Mouse (Mus musculus) gastrocnemius, adult 2 months (tissue): ENCODE measurements at regions not wholly inside any gene's neighbourhood (a gene's known extent, or its start where the extent isn't known, plus 50 kb on each side); places are given as distances from the start of the nearest gene placed in this dataset.

Source experiments
- DNase-seq: peaks from one replicate; pipeline ENCODE4 v3.0.0; 2022
- H3K27ac ChIP-seq: fragments of 200-600 bp; 2 replicates; pipeline ENCODE4 v1.8.1; 2022; ENCODE audit warnings: mild to moderate bottlenecking
- H3K4me3 ChIP-seq: fragments of 200-600 bp; 2 replicates; pipeline ENCODE4 v1.8.1; 2022; ENCODE audit warnings: mild to moderate bottlenecking, moderate library complexity
- CTCF ChIP-seq: fragments of 200-600 bp; IDR thresholded peaks from 2 replicates; pipeline ENCODE4 v1.8.1; 2022; ENCODE audit warnings: antibody characterized with exemption, mild to moderate bottlenecking, moderate library complexity
- intact Hi-C: fragments of 180-260 bp; cut with DNase I; formaldehyde crosslinking; loops from one replicate; pipeline ENCODE4 v1.15.1; 2025

DNA sequence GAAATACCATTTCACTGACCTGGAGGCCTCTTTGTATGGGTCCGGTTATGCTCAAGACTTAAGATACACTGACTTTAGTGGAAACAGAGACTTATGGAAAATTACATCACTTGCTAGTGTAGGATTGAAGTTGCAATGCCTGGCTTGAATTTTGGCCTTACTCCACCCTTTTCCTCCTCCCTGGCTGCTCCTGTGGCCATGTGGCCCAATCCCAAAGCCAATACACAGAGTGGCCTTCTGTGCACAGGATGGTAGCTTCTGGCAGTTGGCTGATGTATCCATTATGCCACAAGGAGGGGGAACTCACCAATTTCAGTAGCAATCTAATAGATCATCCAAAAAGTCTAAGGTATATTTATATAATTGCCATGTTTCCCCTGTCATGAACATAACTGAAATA is 292.4 kb downstream of the Osr1 start:
- Histone ChIP-seq H3K27ac (no peak overlapping the region), H3K4me3 (no peak overlapping the region)
- no peak for DNase-seq
- intact Hi-C loops: no loop called here
- no peak for TF ChIP-seq CTCF

DNA sequence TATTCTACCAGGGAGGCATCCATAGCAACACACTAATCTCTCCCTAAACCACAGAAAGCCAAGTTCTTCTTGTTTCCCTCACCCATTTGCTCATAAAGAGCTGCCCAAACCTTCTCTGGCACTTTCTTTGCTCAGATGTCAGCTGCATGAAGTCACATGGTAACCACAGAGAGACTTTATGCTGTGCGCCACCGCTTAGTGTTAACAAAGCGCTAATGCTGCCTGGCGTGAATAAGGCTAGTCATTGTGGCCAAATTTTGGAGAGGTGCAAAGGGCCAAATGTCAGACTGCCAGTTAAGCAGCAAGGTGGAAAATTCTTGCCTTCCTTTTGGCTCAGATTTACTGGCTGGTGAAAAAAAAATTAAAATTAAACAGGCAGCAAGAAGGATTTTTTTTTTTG is 302.3 kb downstream of the Osr1 start:
- no peak overlapping the region for H3K27ac ChIP-seq
- intact Hi-C loops: no loop called here
- TF ChIP-seq CTCF: no peak
- H3K4me3 ChIP-seq: no peak overlapping the region
- no peak for DNase-seq

- no peak for TF ChIP-seq CTCF
- H3K27ac ChIP-seq: no peak overlapping the region
- intact Hi-C loops: no loop called here
- no peak for DNase-seq
- no peak overlapping the region for H3K4me3 ChIP-seq
Measured at GRCm38 (mm10) chr12:9873214-9873613, 303.3 kb downstream of the Osr1 start.

DNA sequence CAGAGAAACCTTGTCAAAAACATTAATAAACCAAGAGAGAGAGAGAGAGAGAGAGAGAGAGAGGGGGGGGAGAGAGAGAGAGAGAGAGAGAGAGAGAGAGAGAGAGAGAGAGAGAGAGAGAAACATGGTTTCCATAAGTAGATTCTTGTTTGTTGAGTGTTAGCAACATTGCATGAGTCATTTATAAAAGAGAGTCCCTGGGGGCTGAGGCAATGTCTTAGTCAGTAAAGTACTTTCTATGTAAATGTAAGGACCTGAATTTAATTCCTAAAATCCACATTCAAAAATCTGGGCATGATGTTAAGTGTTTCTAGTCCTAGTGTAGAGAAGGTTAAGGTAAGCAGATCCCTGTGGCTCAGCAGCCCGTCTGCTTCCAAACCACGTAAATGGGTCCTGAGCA is 304.9 kb downstream of the Osr1 start:
- Histone ChIP-seq H3K27ac (no peak overlapping the region), H3K4me3 (no peak overlapping the region)
- no peak for TF ChIP-seq CTCF
- DNase-seq: no peak
- intact Hi-C loops: no loop called here

- TF ChIP-seq CTCF: no peak
- DNase-seq: no peak
- Histone ChIP-seq H3K27ac (no peak overlapping the region), H3K4me3 (no peak overlapping the region)
- intact Hi-C loops: no loop called here
Measured at GRCm38 (mm10) chr12:9881953-9882623, 312.2 kb downstream of the Osr1 start.

DNA sequence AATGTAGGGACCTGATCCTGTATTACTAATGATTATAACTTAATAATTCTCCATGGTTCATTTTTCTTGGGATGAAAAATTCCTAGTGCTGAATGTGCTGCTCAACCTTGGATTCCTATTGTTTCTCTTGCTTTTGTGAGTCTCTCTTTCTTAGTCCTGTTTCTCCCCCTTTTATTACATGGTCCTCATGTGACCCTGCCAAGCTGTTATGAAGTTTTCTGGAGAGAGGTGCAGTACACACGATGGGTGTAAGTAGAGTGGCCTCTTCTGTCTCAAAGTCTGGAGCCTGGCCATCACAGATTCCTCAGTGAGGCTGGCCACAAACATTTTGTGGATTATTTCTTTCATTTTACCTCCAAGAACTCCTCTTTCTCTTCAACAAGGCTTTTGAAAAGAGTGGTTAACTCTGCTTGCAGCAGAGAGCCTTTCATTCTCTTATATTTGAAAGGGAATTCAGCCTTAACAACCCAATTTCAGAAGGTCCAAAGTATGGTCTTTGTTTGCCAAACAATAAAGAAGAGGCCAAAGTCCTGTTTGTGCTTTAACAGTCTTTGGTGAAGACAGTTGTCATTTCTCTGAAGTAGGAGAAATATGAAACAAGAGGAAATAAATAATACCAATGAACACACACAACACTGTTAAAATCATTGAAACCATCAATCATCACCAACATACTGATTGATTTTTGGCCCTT is 313.3 kb downstream of the Osr1 start:
- H3K4me3 ChIP-seq: no peak overlapping the region
- DNase-seq: no peak
- TF ChIP-seq CTCF: no peak
- H3K27ac ChIP-seq: no peak overlapping the region
- intact Hi-C loops: no loop called here

DNA sequence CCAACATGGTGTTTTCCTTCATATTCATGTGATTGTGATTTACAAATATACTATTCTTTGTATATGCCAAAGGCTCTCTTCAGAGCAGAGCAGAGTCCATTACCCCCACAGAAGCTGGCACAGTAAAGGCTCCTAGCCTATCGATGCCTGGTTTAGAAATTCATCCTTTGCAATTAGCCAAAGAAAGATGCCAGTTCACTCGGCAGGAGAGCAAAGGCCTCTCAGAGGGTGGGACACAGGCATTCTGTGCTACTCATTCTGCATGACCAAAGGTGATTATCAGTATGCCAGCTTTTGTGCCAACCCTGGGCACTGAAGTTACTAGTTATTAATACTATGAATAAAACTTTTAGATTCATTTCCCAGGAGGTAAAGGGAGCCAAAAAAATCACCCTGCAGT is 324.6 kb downstream of the Osr1 start:
- Histone ChIP-seq H3K4me3 (no peak overlapping the region), H3K27ac (no peak overlapping the region)
- intact Hi-C loops: no loop called here
- no peak for DNase-seq
- TF ChIP-seq CTCF: no peak

DNA sequence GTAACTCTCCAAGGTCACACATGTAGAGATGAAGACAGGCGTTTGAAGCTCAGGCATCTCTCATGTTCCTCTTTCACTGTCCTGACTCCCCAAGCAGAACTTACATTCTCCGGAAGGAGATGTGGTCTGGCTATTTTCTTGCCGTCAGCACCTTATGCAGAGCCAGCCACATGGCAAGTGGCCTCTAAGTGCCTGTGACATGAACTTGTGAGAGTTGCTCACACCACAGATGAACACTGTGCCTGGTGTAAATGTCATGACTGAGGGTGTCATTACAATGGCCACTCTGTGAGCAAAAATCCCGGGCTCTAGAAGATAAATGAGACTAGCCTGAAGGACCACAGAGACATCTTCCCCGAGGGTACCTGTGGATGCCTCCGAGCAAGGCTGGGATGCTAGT is 328.1 kb downstream of the Osr1 start:
- H3K27ac ChIP-seq: peak overlapping the region; percentile 91
- TF ChIP-seq CTCF: no peak
- DNase-seq: peak; percentile 44

DNA sequence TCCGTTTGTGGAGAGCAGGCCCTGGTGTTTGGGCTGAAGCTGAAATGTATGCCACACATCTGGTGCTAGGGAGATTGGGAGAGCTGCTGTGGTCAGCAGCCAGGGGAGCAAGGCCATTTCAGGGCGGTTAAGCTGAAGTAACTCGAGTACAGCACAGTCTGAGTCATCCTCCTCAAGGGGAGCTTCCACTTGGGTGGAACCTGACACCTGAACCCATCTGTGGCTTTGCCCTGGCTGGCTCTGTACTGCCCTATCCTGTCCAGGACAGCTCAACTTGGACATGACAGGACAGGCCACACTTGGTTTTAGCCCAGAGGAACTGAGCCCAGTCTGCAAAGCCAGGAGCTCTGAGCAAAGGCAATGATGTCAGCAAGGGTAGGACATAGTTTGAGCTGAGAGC is 328.5 kb downstream of the Osr1 start:
- H3K27ac ChIP-seq: peak overlapping the region; percentile 91
- intact Hi-C loops: loop anchor here (2.0 kb wide), 1 partner anchor 58 kb away; no protein-coding TSS in a partner anchor
- DNase-seq: peak; percentile 92
- H3K4me3 ChIP-seq: peak overlapping the region; percentile 44
- TF ChIP-seq CTCF: peak; percentile 5; the same call in 1 of the 2 replicates

More for the DNA sequence above, 328.1 kb downstream of the Osr1 start:
- peak overlapping the region; percentile 44 for H3K4me3 ChIP-seq
- intact Hi-C loops: loop anchor here (2.0 kb wide), 1 partner anchor 57 kb away; no protein-coding TSS in a partner anchor

- Histone ChIP-seq H3K27ac (no peak overlapping the region), H3K4me3 (no peak overlapping the region)
- DNase-seq: no peak
- intact Hi-C loops: no loop called here
- TF ChIP-seq CTCF: no peak
Measured at GRCm38 (mm10) chr12:9901948-9902347, 332.0 kb downstream of the Osr1 start.

DNA sequence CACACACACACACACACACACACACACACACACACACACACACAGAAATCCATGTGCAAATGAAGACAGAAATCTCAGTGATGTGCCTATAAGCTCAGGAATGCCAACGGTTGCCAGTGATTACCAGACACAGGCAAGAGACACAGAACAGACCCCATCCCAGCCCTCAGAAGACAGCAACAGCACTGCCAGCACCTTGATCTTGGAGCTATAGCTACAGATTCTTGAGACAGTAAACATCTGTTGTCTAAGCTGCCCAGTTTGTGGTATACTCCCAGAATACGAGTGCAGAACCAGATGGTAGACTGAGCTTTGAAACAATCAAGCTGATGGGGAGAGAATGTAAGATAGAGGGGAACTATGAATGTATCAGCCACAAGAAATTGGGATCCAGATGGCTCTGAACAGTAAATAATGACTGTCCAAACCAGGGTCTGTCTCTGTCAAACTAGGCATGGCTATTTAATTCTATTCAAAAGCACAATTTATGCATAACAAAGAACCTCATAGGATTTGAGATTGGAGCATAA is 333.9 kb downstream of the Osr1 start:
- no peak for TF ChIP-seq CTCF
- Histone ChIP-seq H3K4me3 (no peak overlapping the region), H3K27ac (no peak overlapping the region)
- intact Hi-C loops: no loop called here
- no peak for DNase-seq

DNA sequence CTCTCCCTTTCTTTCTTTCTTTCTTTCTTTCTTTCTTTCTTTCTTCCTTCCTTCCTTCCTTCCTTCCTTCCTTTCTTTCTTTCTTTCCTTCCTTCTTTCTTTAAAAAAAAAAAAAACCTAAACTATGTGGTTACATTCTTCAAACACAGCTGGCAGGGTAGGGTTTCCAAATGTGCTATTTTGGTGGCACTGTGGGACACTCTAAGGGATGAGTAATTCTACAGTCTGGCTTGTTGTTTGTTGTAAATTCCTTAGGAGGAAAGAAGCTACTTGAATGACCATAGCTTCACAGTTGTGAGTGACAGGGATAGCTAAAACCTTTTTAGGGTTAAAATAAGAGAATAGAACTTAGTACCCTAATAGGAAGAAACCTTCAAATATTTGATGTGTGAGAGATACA is 342.4 kb downstream of the Osr1 start:
- no peak overlapping the region for H3K27ac ChIP-seq
- no peak overlapping the region for H3K4me3 ChIP-seq
- no peak for TF ChIP-seq CTCF
- no peak for DNase-seq
- intact Hi-C loops: no loop called here

DNA sequence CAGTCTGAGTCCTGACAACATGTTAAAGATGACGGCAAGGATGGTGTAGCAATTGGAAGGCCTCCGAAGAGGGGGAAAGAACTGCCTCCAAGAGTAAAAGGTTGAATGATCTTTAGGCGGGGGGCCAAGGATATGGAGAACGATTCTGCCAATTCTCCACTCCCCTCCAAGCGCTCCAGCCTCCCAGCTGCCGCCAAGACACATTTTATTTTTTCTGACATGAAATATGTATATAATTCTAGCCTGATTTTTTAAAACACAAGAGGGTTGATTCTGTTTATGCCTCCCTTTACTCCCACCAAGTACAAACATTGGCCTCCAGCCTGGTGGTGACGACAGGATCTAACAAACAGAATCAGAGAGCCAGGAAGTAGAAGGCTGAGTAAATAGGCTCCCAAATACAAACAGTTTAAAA is 345.8 kb downstream of the Osr1 start:
- DNase-seq: peak; percentile 68
- Histone ChIP-seq H3K4me3 (no peak overlapping the region), H3K27ac (no peak overlapping the region)
- intact Hi-C loops: no loop called here
- TF ChIP-seq CTCF: no peak
